Mouse (Mus musculus): ENCODE measurements around the gene Olfr1501.
"Not testable (repeated sequence)": the region's sequence is repeated elsewhere in the genome, so short reads cannot be mapped to it uniquely, and the experiment has no call there.

The Olfr1501 gene

GRCm38 (mm10) chr19:13850592-13850991 is at the start of gene Olfr1501:
Gene Olfr1501, minus strand, starts transcription at chr19:13850692.
- not testable (repeated sequence) for DNase-seq (ENCODE audit: low spot score)

GRCm38 (mm10) chr19:13897828-13898227 is 47.3 kb upstream of the Olfr1501 start, which contains the start of gene Olfr1504:
Gene Olfr1504, minus strand, starts transcription at chr19:13897928.
- no peak for DNase-seq (ENCODE audit: low spot score)

DNA sequence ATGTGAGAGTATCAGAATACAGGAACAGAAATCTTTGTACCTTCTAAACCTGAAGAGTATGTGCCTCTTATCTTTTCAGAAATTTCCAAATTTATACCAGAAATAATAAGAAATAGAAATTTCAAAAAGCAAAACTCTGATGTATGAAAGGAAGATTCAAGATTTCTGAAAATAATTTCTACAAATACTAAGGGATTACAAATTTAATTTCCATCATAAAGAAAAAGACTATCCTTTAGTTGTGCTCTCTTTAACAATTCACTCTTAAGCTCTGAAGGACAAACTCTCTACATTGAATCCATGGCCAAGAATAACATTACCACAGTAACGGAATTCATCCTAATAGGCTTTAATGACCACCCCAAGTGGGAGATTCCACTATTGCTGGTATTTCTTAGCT is 11.0 kb upstream of the Olfr1501 start, which contains the start of gene Olfr1502:
Gene Olfr1502, plus strand, starts transcription at position 301 of the 400 bp plus-strand sequence.
- no peak for DNase-seq (ENCODE audit: low spot score)

GRCm38 (mm10) chr19:13830388-13830787 is 20.1 kb downstream of the Olfr1501 start, which contains the start of gene Olfr1500:
Gene Olfr1500, minus strand, starts transcription at chr19:13830488.
- DNase-seq (ENCODE audit: low spot score) = no peak

DNA sequence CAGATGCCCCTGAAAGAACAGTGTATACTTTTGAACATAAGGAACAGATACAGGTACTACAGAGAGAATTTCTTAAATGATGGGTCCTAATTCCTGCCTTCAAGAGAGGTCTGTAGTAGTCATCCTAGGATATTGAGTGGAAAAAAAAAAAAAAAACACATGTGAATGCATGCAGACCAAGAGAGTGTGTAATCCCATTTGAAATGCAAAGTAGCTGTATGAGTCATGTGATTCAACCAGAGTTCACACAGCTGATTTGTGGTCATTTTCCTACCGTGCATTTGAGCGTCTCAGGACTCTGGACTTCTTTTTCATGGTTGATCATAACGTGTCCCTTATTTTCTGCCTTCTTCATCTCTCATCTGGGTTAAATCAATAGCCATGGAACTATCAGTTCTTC is 22.0 kb downstream of the Olfr1501 start:
- DNase-seq (ENCODE audit: low spot score) = no peak

DNA sequence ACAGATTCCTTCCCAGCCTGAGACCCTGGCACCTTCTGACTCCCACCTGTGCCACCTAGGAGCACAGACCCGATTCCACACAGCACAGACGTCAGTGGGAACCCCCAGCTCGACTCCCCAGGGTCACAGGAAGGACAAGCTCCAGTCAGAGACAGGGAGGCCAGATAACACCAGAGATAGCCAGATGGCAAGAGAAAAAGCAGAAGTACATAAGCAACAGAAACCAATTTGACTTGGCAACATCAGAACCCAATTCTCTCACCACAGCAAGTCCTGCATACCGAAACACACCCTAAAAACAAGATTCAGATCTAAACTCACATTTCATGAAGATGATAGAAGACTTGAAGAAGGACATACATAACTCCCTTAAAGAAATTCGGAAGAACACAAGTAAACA is 29.6 kb downstream of the Olfr1501 start:
- DNase-seq (ENCODE audit: low spot score) = no peak

- DNase-seq (ENCODE audit: low spot score) = no peak
Measured at GRCm38 (mm10) chr19:13819347-13819746, 31.1 kb downstream of the Olfr1501 start, which contains the start of gene Olfr1499. Gene Olfr1499, minus strand, starts transcription at chr19:13819447.

GRCm38 (mm10) chr19:13818827-13819226 is 31.7 kb downstream of the Olfr1501 start:
- no peak for DNase-seq (ENCODE audit: low spot score)

DNA sequence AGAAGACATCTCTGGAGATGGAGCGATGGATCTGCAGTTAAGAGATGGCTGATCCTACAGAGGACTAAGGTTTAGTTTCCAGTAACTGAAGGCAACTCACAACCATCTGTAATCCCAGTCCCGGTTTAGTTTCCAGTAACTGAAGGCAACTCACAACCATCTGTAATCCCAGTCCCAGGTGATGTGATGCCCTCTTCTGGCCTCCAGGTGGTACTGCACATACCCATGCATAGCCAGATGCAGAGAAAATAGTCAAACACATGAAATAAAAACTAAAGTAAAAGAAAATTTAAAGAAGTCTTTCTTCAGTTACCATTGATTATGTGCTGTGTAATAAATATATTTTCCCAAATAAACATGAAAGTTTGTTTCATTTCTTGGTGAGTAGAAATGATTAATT is 37.7 kb downstream of the Olfr1501 start:
- DNase-seq (ENCODE audit: low spot score) = no peak

- DNase-seq (ENCODE audit: low spot score) = not testable (repeated sequence)
Measured at GRCm38 (mm10) chr19:13805486-13805885, 45.0 kb downstream of the Olfr1501 start.

- no peak for DNase-seq (ENCODE audit: low spot score)
Measured at GRCm38 (mm10) chr19:13798102-13798501, 52.4 kb downstream of the Olfr1501 start, which contains the start of gene Olfr1497. Gene Olfr1497, minus strand, starts transcription at chr19:13798202.

All from urinary bladder, postnatal 14 days (tissue).